Mouse (Mus musculus): ENCODE measurements around the gene Wnt10b.

- TF ChIP-seq CTCF (IDR thresholded peaks at IDR 0.05; ENCODE audit: low read depth) (no peak), EP300 (optimal IDR thresholded peaks at IDR 0.05) (no peak)
Measured at GRCm38 (mm10) chr15:98771813-98772425, 6.0 kb downstream of the Wnt10b start.
